Mouse (Mus musculus) liver, adult 2 months (tissue): ENCODE measurements at regions not wholly inside any gene's neighbourhood (a gene's known extent, or its start where the extent isn't known, plus 50 kb on each side); places are given as distances from the start of the nearest gene placed in this dataset.

Experiments used
- CTCF ChIP-seq: fragments of 200-500 bp; IDR thresholded peaks from 2 replicates; pipeline ENCODE4 v1.5.1; 2011; ENCODE audit warnings: low read depth, low read length, control low read depth
- POLR2A ChIP-seq: fragments of 200-500 bp; IDR thresholded peaks from 2 replicates; pipeline ENCODE4 v1.6.1; 2011; ENCODE audit warnings: low read length, control low read depth; ENCODE audit not compliant: insufficient read depth; ENCODE audit errors: extremely low read depth

GRCm38 (mm10) chr13:56372003-56372725 lies 54.2 kb upstream of the Gm3045 start:
- TF ChIP-seq POLR2A = no peak
- TF ChIP-seq CTCF = no peak
